Mouse (Mus musculus): ENCODE results near the gene Lef1. TPM values are rescaled to one million over a fixed set of nuclear protein-coding genes. Genes with fewer than 3 reads are reported as not detected.

Lef1 gene
- polyA plus RNA-seq, 1 experiment from 2014 or later, result 3.5 TPM

GRCm38 (mm10) chr3:131159204-131159760 is 49.0 kb downstream of the Lef1 start:
- ChIA-PET POLR2A (no interaction called here), CTCF (no interaction called here)
- no peak for TF ChIP-seq CTCF (IDR thresholded peaks at IDR 0.05)
- in situ Hi-C loops (cut with MboI; ENCODE audit: low pct_unique_long_range_greater_than_20kb), result no loop called here
- DNase-seq (ENCODE audit: low read depth, low spot score), result no peak
- no peaks in the 10 kb centered on the region for H3K27me3 ChIP-seq
- ATAC-seq, result no peak

DNA sequence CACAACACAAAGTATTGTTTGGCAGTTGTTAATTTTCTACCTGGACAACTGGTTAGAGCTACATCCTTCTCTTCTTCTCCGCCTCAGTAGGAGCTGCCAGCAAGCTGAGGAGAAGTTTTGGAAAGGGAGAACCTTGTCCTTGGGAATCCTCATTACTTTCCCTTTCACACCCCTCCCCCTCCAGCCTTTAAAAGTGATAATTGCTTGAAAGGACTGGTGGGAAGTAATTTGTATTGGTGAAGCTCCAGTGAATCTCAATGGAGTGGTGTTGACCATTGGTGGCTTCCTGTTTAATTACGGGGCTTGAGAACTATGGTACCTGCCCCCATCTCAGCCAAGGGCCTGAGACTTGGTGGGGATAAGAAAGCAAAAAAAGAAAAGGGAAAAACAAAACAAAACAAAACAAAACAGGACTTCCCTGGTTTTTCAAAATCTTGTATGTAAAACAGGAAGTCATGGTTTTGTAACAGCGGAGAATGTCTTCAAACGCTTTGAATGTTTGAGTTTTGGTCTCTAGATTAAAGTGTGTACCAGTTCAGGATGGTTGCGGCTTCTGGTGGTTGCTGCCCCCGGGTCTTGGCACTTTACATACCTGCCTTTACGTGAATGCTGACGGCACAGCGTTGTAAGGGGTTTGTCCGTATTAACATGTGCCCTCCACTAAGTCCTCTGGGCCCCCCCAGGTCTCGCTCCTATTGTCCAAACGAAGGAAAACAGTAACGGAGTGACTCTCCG is 49.8 kb downstream of the Lef1 start:
- ChIA-PET CTCF (no interaction called here), POLR2A (interaction anchor here (0.6 kb wide), 1 partner anchor 47 kb away, joined by 4 read pairs; no protein-coding TSS in a partner anchor)
- ATAC-seq, result no peak
- no peak for TF ChIP-seq CTCF (IDR thresholded peaks at IDR 0.05)
- H3K27me3 ChIP-seq, result no peaks in the 10 kb centered on the region
- in situ Hi-C loops (cut with MboI; ENCODE audit: low pct_unique_long_range_greater_than_20kb), result no loop called here
- no peak for DNase-seq (ENCODE audit: low read depth, low spot score)

DNA sequence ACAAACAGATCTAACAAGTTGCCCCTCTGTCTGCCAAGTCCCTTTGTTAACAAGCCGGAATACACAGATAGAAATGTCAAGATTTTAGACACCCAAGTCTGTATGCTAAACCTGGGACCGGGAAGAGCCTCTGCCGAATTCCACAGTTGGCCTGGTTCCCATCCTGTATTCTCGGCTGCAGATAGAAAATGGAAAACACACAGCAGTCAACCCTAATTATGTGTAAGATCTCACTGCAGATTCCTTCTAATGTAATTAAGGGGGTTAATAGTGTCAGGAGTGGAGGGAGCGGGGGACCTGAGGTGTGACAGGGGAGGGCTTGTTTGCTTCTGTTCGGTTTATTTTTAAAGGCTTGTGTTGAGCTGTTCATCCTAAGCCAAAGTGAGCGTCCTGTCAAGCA is 50.6 kb downstream of the Lef1 start:
- CTCF ChIA-PET, result no interaction called here
- ATAC-seq (no peak), DNase-seq (ENCODE audit: low read depth, low spot score) (no peak)
- H3K27me3 ChIP-seq, result no peaks in the 10 kb centered on the region
- no peak for TF ChIP-seq CTCF (IDR thresholded peaks at IDR 0.05)
- in situ Hi-C loops (cut with MboI; ENCODE audit: low pct_unique_long_range_greater_than_20kb), result no loop called here
- POLR2A ChIA-PET, result no interaction called here

- DNase-seq (ENCODE audit: low read depth, low spot score) (no peak), ATAC-seq (no peak)
- no peaks in the 10 kb centered on the region for H3K27me3 ChIP-seq
- no peak for TF ChIP-seq CTCF (IDR thresholded peaks at IDR 0.05)
- POLR2A ChIA-PET, result no interaction called here
- in situ Hi-C loops (cut with MboI; ENCODE audit: low pct_unique_long_range_greater_than_20kb), result no loop called here
- CTCF ChIA-PET, result interaction anchor here (0.9 to 1.6 kb wide), 3 partner anchors 12 to 27 kb away, joined by 3 to 6 read pairs (median 3); no protein-coding TSS in a partner anchor
Measured at GRCm38 (mm10) chr3:131167731-131168130, 57.5 kb downstream of the Lef1 start.

DNA sequence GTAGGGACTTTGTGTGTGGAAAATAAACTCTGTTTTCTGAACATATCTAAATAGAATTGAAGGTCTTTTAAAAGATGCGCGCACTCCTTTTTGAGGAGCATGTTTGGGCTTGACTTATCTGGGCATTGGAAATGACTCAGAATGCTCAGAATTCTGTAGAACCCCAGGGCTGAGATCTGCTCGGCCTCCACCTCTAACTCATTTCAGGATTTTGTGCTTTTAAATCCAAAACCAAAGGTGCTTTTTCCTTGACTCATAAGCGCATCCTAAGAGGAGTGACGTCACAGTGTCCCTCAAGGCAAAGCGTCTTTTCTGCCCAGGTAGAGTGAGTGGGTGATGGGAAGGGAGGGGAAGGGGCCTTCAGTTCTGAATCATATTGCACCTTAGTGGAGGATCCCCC is 58.9 kb downstream of the Lef1 start:
- no peak for ATAC-seq
- CTCF ChIA-PET, result interaction anchor here (0.6 to 1.6 kb wide), 2 partner anchors 14 to 20 kb away, joined by 3 to 6 read pairs; no protein-coding TSS in a partner anchor
- no peak for DNase-seq (ENCODE audit: low read depth, low spot score)
- POLR2A ChIA-PET, result no interaction called here
- no peaks in the 10 kb centered on the region for H3K27me3 ChIP-seq
- TF ChIP-seq CTCF (IDR thresholded peaks at IDR 0.05), result no peak
- in situ Hi-C loops (cut with MboI; ENCODE audit: low pct_unique_long_range_greater_than_20kb), result no loop called here

DNA sequence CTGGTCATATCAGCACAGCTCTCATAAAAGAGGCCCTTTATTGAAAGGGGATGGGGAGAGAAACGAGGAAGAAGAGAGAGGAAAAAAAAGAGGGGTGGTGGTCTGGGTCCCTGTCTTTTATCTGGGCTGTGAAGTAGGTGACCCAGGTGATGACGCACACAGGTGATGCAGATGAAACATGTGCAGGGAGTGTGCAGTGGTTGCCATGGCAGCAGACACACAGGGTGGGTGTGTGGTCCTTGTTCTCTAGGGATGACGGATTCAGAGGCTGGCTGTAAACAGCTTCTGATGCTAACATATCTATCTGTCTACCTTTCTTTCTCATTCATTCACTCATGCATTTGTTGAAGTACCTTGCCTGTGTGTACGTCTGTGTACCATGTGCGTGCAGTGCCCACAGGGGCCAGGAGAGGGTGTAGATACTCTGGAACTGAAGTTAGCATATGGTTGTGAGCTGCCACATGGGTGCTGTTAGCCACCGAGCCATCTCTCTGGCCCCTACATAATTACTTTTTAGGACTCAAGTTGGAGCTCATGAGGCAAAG is 59.9 kb downstream of the Lef1 start:
- ChIA-PET CTCF (no interaction called here), POLR2A (no interaction called here)
- in situ Hi-C loops (cut with MboI; ENCODE audit: low pct_unique_long_range_greater_than_20kb), result no loop called here
- ATAC-seq (no peak), DNase-seq (ENCODE audit: low read depth, low spot score) (no peak)
- TF ChIP-seq CTCF (IDR thresholded peaks at IDR 0.05), result no peak
- H3K27me3 ChIP-seq, result no peaks in the 10 kb centered on the region

DNA sequence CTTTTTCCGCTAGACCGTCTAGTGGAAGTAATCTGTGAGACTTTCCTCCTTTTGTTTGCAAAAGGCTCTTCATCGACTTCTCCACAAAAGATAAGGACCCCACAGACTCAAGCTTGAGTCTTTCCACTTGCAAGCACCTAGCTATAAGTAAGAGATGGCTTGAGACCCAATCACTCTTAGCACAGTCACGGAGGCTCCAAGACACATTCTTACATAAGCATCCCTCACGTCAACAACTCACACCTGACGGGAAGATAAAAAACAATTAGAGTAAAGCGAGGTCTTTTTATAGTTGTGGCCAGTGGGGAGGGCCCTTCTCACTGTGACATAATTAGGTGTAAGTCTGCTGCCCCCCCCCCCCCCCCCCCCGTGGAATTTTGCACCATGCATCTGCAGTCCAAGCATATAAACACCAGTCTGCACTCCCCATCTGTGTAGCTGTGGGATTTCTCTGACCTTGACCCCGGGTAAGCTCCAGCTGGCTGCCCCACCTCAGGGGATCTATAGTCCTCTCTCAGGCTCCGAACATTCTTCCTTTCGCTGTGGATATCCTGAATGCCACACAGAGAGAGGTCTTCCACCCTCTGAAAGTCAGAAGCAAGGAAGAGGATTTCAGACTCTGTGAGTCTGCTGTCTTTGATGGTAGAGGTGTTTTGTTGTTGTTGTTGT is 61.2 kb downstream of the Lef1 start:
- ChIA-PET CTCF (no interaction called here), POLR2A (no interaction called here)
- no peak for DNase-seq (ENCODE audit: low read depth, low spot score)
- no peak for TF ChIP-seq CTCF (IDR thresholded peaks at IDR 0.05)
- ATAC-seq, result no peak
- in situ Hi-C loops (cut with MboI; ENCODE audit: low pct_unique_long_range_greater_than_20kb), result no loop called here
- no peaks in the 10 kb centered on the region for H3K27me3 ChIP-seq

DNA sequence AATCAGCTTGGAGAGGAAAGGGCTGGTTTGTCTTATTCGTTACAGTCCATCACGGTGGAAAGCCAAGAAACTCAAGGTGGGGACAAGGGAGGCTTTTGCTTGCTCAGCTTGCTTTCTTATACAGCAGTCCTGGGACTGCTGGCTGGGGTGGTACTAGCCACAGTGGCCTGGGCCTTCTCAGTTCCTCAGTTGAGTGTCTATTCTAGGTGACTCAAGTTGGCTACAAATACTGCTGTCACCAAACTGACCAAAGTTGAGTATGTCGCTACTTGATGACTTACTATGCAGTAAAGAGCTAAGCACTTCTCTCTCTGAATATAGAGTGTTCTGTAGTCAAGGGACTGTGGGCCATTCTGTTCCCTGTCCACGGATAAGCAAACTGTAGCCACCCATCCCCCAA is 62.0 kb downstream of the Lef1 start:
- no peak for DNase-seq (ENCODE audit: low read depth, low spot score)
- ChIA-PET CTCF (interaction anchor here (0.7 kb wide), 1 partner anchor 285 kb away, joined by 3 read pairs; no protein-coding TSS in a partner anchor), POLR2A (no interaction called here)
- in situ Hi-C loops (cut with MboI; ENCODE audit: low pct_unique_long_range_greater_than_20kb), result no loop called here
- TF ChIP-seq CTCF (IDR thresholded peaks at IDR 0.05), result no peak
- ATAC-seq, result no peak
- no peaks in the 10 kb centered on the region for H3K27me3 ChIP-seq

DNA sequence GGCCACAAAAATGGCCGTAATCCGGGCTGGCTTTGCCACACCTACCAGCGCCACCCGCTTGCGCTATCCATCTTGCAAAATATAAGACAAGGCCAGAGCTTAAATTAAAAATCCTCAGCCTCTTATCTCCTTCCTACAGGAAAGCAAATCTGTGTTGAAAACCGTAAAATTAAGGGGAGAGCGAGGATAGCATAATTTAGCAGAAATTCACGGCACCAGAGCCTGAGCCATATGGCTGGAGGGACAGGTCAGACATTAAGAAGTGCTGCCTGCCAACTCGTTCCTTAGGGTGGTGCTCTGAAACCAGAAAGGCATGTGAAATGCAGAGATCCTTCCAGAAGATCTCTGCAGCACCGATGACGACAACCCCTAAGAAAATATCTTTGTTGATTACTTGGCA is 70.7 kb downstream of the Lef1 start:
- ChIA-PET POLR2A (no interaction called here), CTCF (no interaction called here)

DNA sequence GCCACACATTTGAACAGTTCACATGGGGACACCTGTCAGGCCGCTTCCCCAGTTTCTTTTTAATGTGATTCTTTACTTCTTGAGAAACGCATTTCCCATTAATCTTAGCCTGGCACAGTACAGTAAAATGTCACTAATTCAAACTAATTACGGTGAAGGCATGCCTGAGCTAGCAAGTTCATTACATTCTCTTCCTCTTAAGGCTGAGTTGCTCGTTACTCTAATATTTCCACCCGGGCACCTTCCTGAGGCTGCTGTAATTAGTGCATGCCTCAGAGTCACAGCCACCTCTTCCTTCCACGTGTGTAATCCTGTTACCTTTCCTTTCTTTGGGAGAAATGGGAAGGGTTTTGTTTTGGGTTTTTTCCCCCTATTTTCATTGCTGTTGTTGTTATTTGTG is 71.9 kb downstream of the Lef1 start:
- CTCF ChIA-PET, result no interaction called here
- ATAC-seq (no peak), DNase-seq (ENCODE audit: low read depth, low spot score) (no peak)
- TF ChIP-seq CTCF (IDR thresholded peaks at IDR 0.05), result no peak
- POLR2A ChIA-PET, result no interaction called here
- in situ Hi-C loops (cut with MboI; ENCODE audit: low pct_unique_long_range_greater_than_20kb), result no loop called here
- H3K27me3 ChIP-seq, result no peaks in the 10 kb centered on the region

More for the DNA sequence above, 70.7 kb downstream of the Lef1 start:
- TF ChIP-seq CTCF (IDR thresholded peaks at IDR 0.05), result no peak
- in situ Hi-C loops (cut with MboI; ENCODE audit: low pct_unique_long_range_greater_than_20kb), result no loop called here
- no peaks in the 10 kb centered on the region for H3K27me3 ChIP-seq
- DNase-seq (ENCODE audit: low read depth, low spot score) (no peak), ATAC-seq (no peak)

- TF ChIP-seq CTCF (IDR thresholded peaks at IDR 0.05), result no peak
- no peaks in the 10 kb centered on the region for H3K27me3 ChIP-seq
- ChIA-PET POLR2A (no interaction called here), CTCF (no interaction called here)
- DNase-seq (ENCODE audit: low read depth, low spot score), result no peak
- in situ Hi-C loops (cut with MboI; ENCODE audit: low pct_unique_long_range_greater_than_20kb), result no loop called here
- ATAC-seq, result no peak
Measured at GRCm38 (mm10) chr3:131186193-131186592, 75.9 kb downstream of the Lef1 start.
